Mouse (Mus musculus): ENCODE results near the gene Afap1l2. TPM values are rescaled to one million over a fixed set of nuclear protein-coding genes. Genes with fewer than 3 reads are reported as not detected.
A peak's percentile ranks its signal among the peaks of the same experiment; 100 is the strongest.

Gene Afap1l2
- polyA plus RNA-seq, 1 experiment: 15.2 TPM

- TF ChIP-seq REST (IDR thresholded peaks at IDR 0.05; ENCODE audit: insufficient read depth, insufficient read length) (no peak), MYOG (IDR thresholded peaks at IDR 0.05; ENCODE audit: control insufficient read depth in 1 of 3, insufficient read depth in 1 of 3, insufficient read length in 2 of 3, low read depth in 2 of 3) (no peak), MYOD1 (IDR thresholded peaks at IDR 0.05; ENCODE audit: control insufficient read depth in 1 of 3, insufficient read length in 2 of 3, low read depth in 2 of 3) (no peak), POLR2A (IDR thresholded peaks at IDR 0.05; ENCODE audit: insufficient read length, low read depth) (no peak), MAX (IDR thresholded peaks at IDR 0.05; ENCODE audit: low read depth) (no peak), CEBPB (IDR thresholded peaks at IDR 0.05; ENCODE audit: insufficient read depth, poor library complexity, severe bottlenecking) (no peak), E2F4 (IDR thresholded peaks at IDR 0.05; ENCODE audit: insufficient read depth) (no peak), USF1 (IDR thresholded peaks at IDR 0.05; ENCODE audit: low read depth) (no peak), SRF (IDR thresholded peaks at IDR 0.05; ENCODE audit: control insufficient read depth, insufficient read length, low read depth) (no peak), POLR2AphosphoS2 (IDR thresholded peaks at IDR 0.05; ENCODE audit: insufficient read length, low read depth) (no peak), TCF12 (IDR thresholded peaks at IDR 0.05; ENCODE audit: insufficient read depth, poor library complexity, severe bottlenecking) (no peak), TCF3 (IDR thresholded peaks at IDR 0.05; ENCODE audit: insufficient read length, low read depth) (no peak)
- no peak overlapping the region for H3ac ChIP-seq (ENCODE audit: control insufficient read depth, insufficient read length)
- no peak overlapping the region for H3K4me3 ChIP-seq
- no peaks in the 10 kb centered on the region for H3K79me2 ChIP-seq (ENCODE audit: control insufficient read depth, insufficient read depth)
- H3K27me3 ChIP-seq (ENCODE audit: control insufficient read depth, insufficient read depth, insufficient read length): peaks cover 10% of the 10 kb centered on the region
- no peak overlapping the region for H3K4me2 ChIP-seq (ENCODE audit: low read depth)
- H3K36me3 ChIP-seq (ENCODE audit: control insufficient read depth, insufficient read depth): no peaks in the 10 kb centered on the region
Observed at GRCm38 (mm10) chr19:56897654-56898053, 110.4 kb downstream of the Afap1l2 start.

- TF ChIP-seq MYOD1 (IDR thresholded peaks at IDR 0.05; ENCODE audit: control insufficient read depth in 1 of 3, insufficient read length in 2 of 3, low read depth in 2 of 3) (peak in 1 of 3 experiments; percentile 9), POLR2A (IDR thresholded peaks at IDR 0.05; ENCODE audit: insufficient read length, low read depth) (no peak), MAX (IDR thresholded peaks at IDR 0.05; ENCODE audit: low read depth) (no peak)
- H3ac ChIP-seq (ENCODE audit: control insufficient read depth, insufficient read length): no peak overlapping the region
- H3K4me3 ChIP-seq: no peak overlapping the region
- H3K36me3 ChIP-seq (ENCODE audit: control insufficient read depth, insufficient read depth): no peaks in the 10 kb centered on the region
- no peaks in the 10 kb centered on the region for H3K27me3 ChIP-seq (ENCODE audit: control insufficient read depth, insufficient read depth, insufficient read length)
- no peak overlapping the region for H3K4me2 ChIP-seq (ENCODE audit: low read depth)
- H3K79me2 ChIP-seq (ENCODE audit: control insufficient read depth, insufficient read depth): no peaks in the 10 kb centered on the region
Observed at GRCm38 (mm10) chr19:56893326-56893725, 114.7 kb downstream of the Afap1l2 start.

GRCm38 (mm10) chr19:56892586-56892985, 115.4 kb downstream of the Afap1l2 start:
- Histone ChIP-seq H3ac (ENCODE audit: control insufficient read depth, insufficient read length) (no peak overlapping the region), H3K4me3 (no peak overlapping the region), H3K36me3 (ENCODE audit: control insufficient read depth, insufficient read depth) (no peaks in the 10 kb centered on the region), H3K4me2 (ENCODE audit: low read depth) (no peak overlapping the region), H3K79me2 (ENCODE audit: control insufficient read depth, insufficient read depth) (no peaks in the 10 kb centered on the region), H3K27me3 (ENCODE audit: control insufficient read depth, insufficient read depth, insufficient read length) (no peaks in the 10 kb centered on the region)
- no peak for TF ChIP-seq REST (IDR thresholded peaks at IDR 0.05; ENCODE audit: insufficient read depth, insufficient read length)
- TF ChIP-seq TCF3 (IDR thresholded peaks at IDR 0.05; ENCODE audit: insufficient read length, low read depth): no peak
- TF ChIP-seq E2F4 (IDR thresholded peaks at IDR 0.05; ENCODE audit: insufficient read depth): no peak
- TF ChIP-seq MYOG (IDR thresholded peaks at IDR 0.05; ENCODE audit: control insufficient read depth in 1 of 3, insufficient read depth in 1 of 3, insufficient read length in 2 of 3, low read depth in 2 of 3): no peak
- TF ChIP-seq SRF (IDR thresholded peaks at IDR 0.05; ENCODE audit: control insufficient read depth, insufficient read length, low read depth): no peak
- TF ChIP-seq MYOD1 (IDR thresholded peaks at IDR 0.05; ENCODE audit: control insufficient read depth in 1 of 3, insufficient read length in 2 of 3, low read depth in 2 of 3): no peak
- TF ChIP-seq POLR2AphosphoS2 (IDR thresholded peaks at IDR 0.05; ENCODE audit: insufficient read length, low read depth): no peak
- no peak for TF ChIP-seq POLR2A (IDR thresholded peaks at IDR 0.05; ENCODE audit: insufficient read length, low read depth)
- no peak for TF ChIP-seq MAX (IDR thresholded peaks at IDR 0.05; ENCODE audit: low read depth)
- TF ChIP-seq USF1 (IDR thresholded peaks at IDR 0.05; ENCODE audit: low read depth): no peak
- TF ChIP-seq CEBPB (IDR thresholded peaks at IDR 0.05; ENCODE audit: insufficient read depth, poor library complexity, severe bottlenecking): no peak

DNA sequence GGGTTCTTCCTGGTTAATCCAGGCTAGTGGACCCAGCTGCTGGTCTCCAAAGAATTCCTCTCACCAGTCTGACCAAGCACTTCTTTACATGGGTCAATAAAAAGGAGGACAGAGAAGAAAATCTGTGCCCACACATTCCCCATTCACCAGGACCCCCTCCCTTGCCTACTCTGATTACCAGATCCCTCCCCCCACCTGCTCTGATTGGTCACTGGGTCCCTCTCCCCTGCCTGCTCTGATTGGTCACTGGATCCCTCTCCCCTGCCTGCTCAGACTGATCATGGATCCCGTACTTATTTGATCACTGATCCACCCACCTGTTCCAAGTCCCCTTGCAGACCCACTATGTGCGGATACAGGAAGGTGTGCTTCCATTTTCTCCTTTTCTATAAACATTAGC, 116.6 kb downstream of the Afap1l2 start:
- TF ChIP-seq CEBPB (IDR thresholded peaks at IDR 0.05; ENCODE audit: insufficient read depth, poor library complexity, severe bottlenecking): no peak
- TF ChIP-seq MYOG (IDR thresholded peaks at IDR 0.05; ENCODE audit: control insufficient read depth in 1 of 3, insufficient read depth in 1 of 3, insufficient read length in 2 of 3, low read depth in 2 of 3): no peak
- TF ChIP-seq POLR2AphosphoS2 (IDR thresholded peaks at IDR 0.05; ENCODE audit: insufficient read length, low read depth): no peak
- no peak for TF ChIP-seq E2F4 (IDR thresholded peaks at IDR 0.05; ENCODE audit: insufficient read depth)
- no peak for TF ChIP-seq TCF12 (IDR thresholded peaks at IDR 0.05; ENCODE audit: insufficient read depth, poor library complexity, severe bottlenecking)
- no peak for TF ChIP-seq POLR2A (IDR thresholded peaks at IDR 0.05; ENCODE audit: insufficient read length, low read depth)
- no peak for TF ChIP-seq MAX (IDR thresholded peaks at IDR 0.05; ENCODE audit: low read depth)
- no peak for TF ChIP-seq TCF3 (IDR thresholded peaks at IDR 0.05; ENCODE audit: insufficient read length, low read depth)
- TF ChIP-seq REST (IDR thresholded peaks at IDR 0.05; ENCODE audit: insufficient read depth, insufficient read length): no peak
- TF ChIP-seq USF1 (IDR thresholded peaks at IDR 0.05; ENCODE audit: low read depth): no peak
- no peak for TF ChIP-seq MYOD1 (IDR thresholded peaks at IDR 0.05; ENCODE audit: control insufficient read depth in 1 of 3, insufficient read length in 2 of 3, low read depth in 2 of 3)
- no peak for TF ChIP-seq SRF (IDR thresholded peaks at IDR 0.05; ENCODE audit: control insufficient read depth, insufficient read length, low read depth)

DNA sequence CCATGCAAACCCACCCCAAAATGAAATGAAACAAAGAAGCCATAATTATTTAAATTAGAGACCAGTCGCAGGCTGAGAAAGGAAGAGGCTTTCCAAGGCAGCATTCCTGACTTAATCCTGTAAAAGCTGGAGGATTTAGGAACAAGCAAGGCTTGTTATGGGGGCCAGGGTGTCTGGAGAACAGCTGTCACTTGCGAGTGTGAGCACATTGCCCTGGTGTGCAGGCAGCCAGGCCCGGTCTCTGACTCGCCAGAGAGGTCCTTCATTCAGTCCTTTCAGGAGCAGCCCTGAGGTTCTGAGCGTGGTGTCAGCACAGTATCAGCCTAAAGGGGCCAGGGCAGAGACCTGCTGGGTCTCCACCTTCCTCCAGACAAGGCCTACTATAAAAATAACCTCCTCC, 119.4 kb downstream of the Afap1l2 start:
- no peaks in the 10 kb centered on the region for H3K79me2 ChIP-seq (ENCODE audit: control insufficient read depth, insufficient read depth)
- TF ChIP-seq MYOG (IDR thresholded peaks at IDR 0.05; ENCODE audit: control insufficient read depth in 1 of 3, insufficient read depth in 1 of 3, insufficient read length in 2 of 3, low read depth in 2 of 3): peak in 2 of 3 experiments; percentile 70 to 83
- TF ChIP-seq POLR2A (IDR thresholded peaks at IDR 0.05; ENCODE audit: insufficient read length, low read depth): no peak
- TF ChIP-seq MYOD1 (IDR thresholded peaks at IDR 0.05; ENCODE audit: control insufficient read depth in 1 of 3, insufficient read length in 2 of 3, low read depth in 2 of 3): peak in 2 of 3 experiments; percentile 85 to 91
- no peak for TF ChIP-seq CEBPB (IDR thresholded peaks at IDR 0.05; ENCODE audit: insufficient read depth, poor library complexity, severe bottlenecking)
- TF ChIP-seq TCF12 (IDR thresholded peaks at IDR 0.05; ENCODE audit: insufficient read depth, poor library complexity, severe bottlenecking): no peak
- peaks cover 5% of the 10 kb centered on the region for H3K27me3 ChIP-seq (ENCODE audit: control insufficient read depth, insufficient read depth, insufficient read length)
- H3ac ChIP-seq (ENCODE audit: control insufficient read depth, insufficient read length): no peak overlapping the region
- H3K4me3 ChIP-seq: no peak overlapping the region
- no peak overlapping the region for H3K4me2 ChIP-seq (ENCODE audit: low read depth)
- no peaks in the 10 kb centered on the region for H3K36me3 ChIP-seq (ENCODE audit: control insufficient read depth, insufficient read depth)

More for the DNA sequence above, 116.6 kb downstream of the Afap1l2 start:
- H3K36me3 ChIP-seq (ENCODE audit: control insufficient read depth, insufficient read depth): no peaks in the 10 kb centered on the region
- no peak overlapping the region for H3K4me3 ChIP-seq
- H3ac ChIP-seq (ENCODE audit: control insufficient read depth, insufficient read length): no peak overlapping the region
- H3K79me2 ChIP-seq (ENCODE audit: control insufficient read depth, insufficient read depth): no peaks in the 10 kb centered on the region
- no peaks in the 10 kb centered on the region for H3K27me3 ChIP-seq (ENCODE audit: control insufficient read depth, insufficient read depth, insufficient read length)
- no peak overlapping the region for H3K4me2 ChIP-seq (ENCODE audit: low read depth)
